ENCODE assay signal across 28 mouse cellular contexts in genomic region chr10:125333799-125334198, GRCm38 (mm10).
"Had no signal": no experiment of that assay in that cellular context is flagged by ENCODE, and none has a peak within 500 bp of the region (broad histone marks: within the 10 kb centered on the region; RNA-seq: fewer than 3 reads in every experiment).

No protein-coding gene starts in this region.

- H3K27ac ChIP-seq: gastrocnemius, adult 2 months; heart, adult 2 months; heart, embryonic 10.5 days; heart, embryonic 15.5 days; hindbrain, embryonic 10.5 days; hindbrain, embryonic 12.5 days; hindbrain, embryonic 14.5 days; intestine, embryonic 15.5 days; layer of hippocampus, adult 2 months; left cerebral cortex, adult 2 months; limb, embryonic 10.5 days; limb, embryonic 12.5 days; liver, embryonic 13.5 days; liver, embryonic 15.5 days had no signal

- H3K36me3 ChIP-seq: heart, embryonic 10.5 days; heart, embryonic 15.5 days; hindbrain, embryonic 10.5 days; hindbrain, embryonic 12.5 days; intestine, embryonic 15.5 days; limb, embryonic 10.5 days; limb, embryonic 12.5 days; liver, embryonic 13.5 days; liver, embryonic 15.5 days had no signal

- ATAC-seq: forebrain, embryonic 16.5 days; hindbrain, embryonic 16.5 days; inflammation-experienced regulatory T-cells, adult 6 months; intestine, embryonic 15.5 days; intestine, postnatal 0 days had no signal

- H3K9me3 ChIP-seq: heart, embryonic 10.5 days; heart, embryonic 15.5 days; hindbrain, embryonic 10.5 days; hindbrain, embryonic 12.5 days; intestine, embryonic 15.5 days; limb, embryonic 10.5 days; limb, embryonic 12.5 days; liver, embryonic 13.5 days; liver, embryonic 15.5 days had no signal

- H3K4me1 ChIP-seq: liver, embryonic 13.5 days; liver, embryonic 15.5 days had no signal

- H3K4me2 ChIP-seq: heart, embryonic 15.5 days; hindbrain, embryonic 12.5 days; hindbrain, embryonic 14.5 days; intestine, embryonic 15.5 days; limb, embryonic 12.5 days; liver, embryonic 11.5 days; liver, embryonic 13.5 days; liver, embryonic 15.5 days had no signal

- H3K27me3 ChIP-seq: heart, embryonic 15.5 days; hindbrain, embryonic 12.5 days; intestine, embryonic 15.5 days; limb, embryonic 12.5 days; liver, embryonic 13.5 days; liver, embryonic 15.5 days had no signal

- H3K4me3 ChIP-seq: gastrocnemius, adult 2 months; heart, adult 2 months; heart, embryonic 10.5 days; heart, embryonic 15.5 days; hindbrain, embryonic 10.5 days; hindbrain, embryonic 12.5 days; intestine, embryonic 15.5 days; layer of hippocampus, adult 2 months; left cerebral cortex, adult 2 months; limb, embryonic 10.5 days; limb, embryonic 12.5 days; liver, embryonic 13.5 days; liver, embryonic 15.5 days had no signal

- H3K9ac ChIP-seq: heart, embryonic 15.5 days; hindbrain, embryonic 12.5 days; hindbrain, embryonic 14.5 days; intestine, embryonic 15.5 days; limb, embryonic 12.5 days; liver, embryonic 13.5 days; liver, embryonic 15.5 days had no signal

- DNase-seq: gastrocnemius, adult 2 months; gastrocnemius, postnatal 10 days; gastrocnemius, postnatal 25 days; heart, adult 2 months; heart, postnatal 36 days; kidney, adult 18-20 months; kidney, adult 8-10 months; kidney, postnatal 10 days; kidney, postnatal 25 days; kidney, postnatal 4 days; liver; liver, embryonic 13.5 days had no signal
